Mouse (Mus musculus): ENCODE data around the gene Odf4. TPM values are rescaled to one million over a fixed set of nuclear protein-coding genes. Genes with fewer than 3 reads are reported as not detected.

Gene Odf4
- total RNA-seq, 2 experiments from 2014 or later = not detected

Other genes with a start within 250 kb of the Odf4 start
- 6.0 and 8.4 TPM in 2 replicates for gene Myh10, start 235.5 kb downstream of the Odf4 start, total RNA-seq (2015)
- 3.9 and 6.5 TPM in 2 replicates for gene Myh10, start 235.5 kb downstream of the Odf4 start, total RNA-seq (2017)
- gene Ndel1, start 55.2 kb downstream of the Odf4 start, total RNA-seq (2015) = 26.2 and 28.0 TPM in 2 replicates
- gene Ndel1, start 55.2 kb downstream of the Odf4 start, total RNA-seq (2017) = 35.9 and 40.5 TPM in 2 replicates
- gene Rnf222, start 38.5 kb downstream of the Odf4 start, total RNA-seq (2015) = not detected in 2 replicates
- not detected in 2 replicates for gene Rnf222, start 38.5 kb downstream of the Odf4 start, total RNA-seq (2017)
- 3,945 and 4,034 TPM in 2 replicates for gene Rpl26, start 25.5 kb downstream of the Odf4 start, total RNA-seq (2015)
- 6,407 and 6,432 TPM in 2 replicates for gene Rpl26, start 25.5 kb downstream of the Odf4 start, total RNA-seq (2017)
- gene Arhgef15, start 30.4 kb upstream of the Odf4 start, total RNA-seq (2015) = not detected in 2 replicates
- gene Arhgef15, start 30.4 kb upstream of the Odf4 start, total RNA-seq (2017) = 0.04 and 0.98 TPM in 2 replicates
- 2.2 and 2.8 TPM in 2 replicates for gene Slc25a35, start 41.0 kb upstream of the Odf4 start, total RNA-seq (2015)
- gene Slc25a35, start 41.0 kb upstream of the Odf4 start, total RNA-seq (2017) = 0.30 and 0.75 TPM in 2 replicates
- 91.0 and 123 TPM in 2 replicates for gene Rangrf, start 48.1 kb upstream of the Odf4 start, total RNA-seq (2015)
- 46.3 and 54.1 TPM in 2 replicates for gene Rangrf, start 48.1 kb upstream of the Odf4 start, total RNA-seq (2017)
- gene Pfas, start 81.4 kb upstream of the Odf4 start, total RNA-seq (2015) = 24.8 and 31.3 TPM in 2 replicates
- 34.9 and 48.8 TPM in 2 replicates for gene Pfas, start 81.4 kb upstream of the Odf4 start, total RNA-seq (2017)
- 27.8 and 33.7 TPM in 2 replicates for gene Ctc1, start 88.8 kb upstream of the Odf4 start, total RNA-seq (2015)
- 21.2 and 27.2 TPM in 2 replicates for gene Ctc1, start 88.8 kb upstream of the Odf4 start, total RNA-seq (2017)
- 100 and 103 TPM in 2 replicates for gene Aurkb, start 118.6 kb upstream of the Odf4 start, total RNA-seq (2015)
- 103 and 128 TPM in 2 replicates for gene Aurkb, start 118.6 kb upstream of the Odf4 start, total RNA-seq (2017)
- gene Borcs6, start 132.6 kb upstream of the Odf4 start, total RNA-seq (2015) = 6.2 and 7.6 TPM in 2 replicates
- 6.6 and 6.7 TPM in 2 replicates for gene Borcs6, start 132.6 kb upstream of the Odf4 start, total RNA-seq (2017)
- 18.6 and 23.4 TPM in 2 replicates for gene Tmem107, start 143.7 kb upstream of the Odf4 start, total RNA-seq (2015)
- gene Tmem107, start 143.7 kb upstream of the Odf4 start, total RNA-seq (2017) = 23.9 and 40.6 TPM in 2 replicates
- gene Vamp2, start 161.4 kb upstream of the Odf4 start, total RNA-seq (2015) = 36.6 and 41.2 TPM in 2 replicates
- 8.2 and 12.8 TPM in 2 replicates for gene Vamp2, start 161.4 kb upstream of the Odf4 start, total RNA-seq (2017)
- gene Per1, start 168.1 kb upstream of the Odf4 start, total RNA-seq (2015) = 8.3 and 8.8 TPM in 2 replicates
- gene Per1, start 168.1 kb upstream of the Odf4 start, total RNA-seq (2017) = 4.0 and 4.8 TPM in 2 replicates
- gene Hes7, start 193.3 kb upstream of the Odf4 start, total RNA-seq (2015) = not detected in 2 replicates
- not detected in 2 replicates for gene Hes7, start 193.3 kb upstream of the Odf4 start, total RNA-seq (2017)
- gene 9130213A22Rik, start 195.5 kb upstream of the Odf4 start, total RNA-seq (2015) = not detected in 2 replicates
- not detected in 2 replicates for gene 9130213A22Rik, start 195.5 kb upstream of the Odf4 start, total RNA-seq (2017)
- not detected in 2 replicates for gene Aloxe3, start 198.8 kb upstream of the Odf4 start, total RNA-seq (2015)
- not detected in 2 replicates for gene Aloxe3, start 198.8 kb upstream of the Odf4 start, total RNA-seq (2017)
- gene Alox12b, start 229.9 kb upstream of the Odf4 start, total RNA-seq (2015) = not detected in 2 replicates
- not detected in 2 replicates for gene Alox12b, start 229.9 kb upstream of the Odf4 start, total RNA-seq (2017)